Mouse (Mus musculus) embryonic facial prominence, embryonic 14.5 days (tissue): ENCODE data around the gene Commd1. TPM values are rescaled to one million over a fixed set of nuclear protein-coding genes. Genes with fewer than 3 reads are reported as not detected.

Experiments
- ATAC-seq: fragments of 200-750 bp; cut with Nextera tagmentation; 2 replicates; pipeline ENCODE4 v1.8.0; 2017; ENCODE audit warnings: low read depth, moderate number of reproducible peaks, moderate TSS enrichment
- DNase-seq: peaks from one replicate; pipeline ENCODE4 v3.0.0-alpha.2; 2015; ENCODE audit warnings: low spot score
- H3K27ac ChIP-seq: fragments of 300-500 bp; sonication (generic); replicated peaks from 2 replicates; pipeline ENCODE4 v1.5.1; 2014; ENCODE audit warnings: low read depth, mild to moderate bottlenecking, low read length, moderate library complexity
- H3K27me3 ChIP-seq: fragments of 300-500 bp; sonication (generic); replicated peaks from 2 replicates; pipeline ENCODE4 v1.6.1; 2014; ENCODE audit warnings: low read length; ENCODE audit not compliant: control insufficient read depth, insufficient read depth
- H3K36me3 ChIP-seq: fragments of 300-500 bp; sonication (generic); 2 replicates; pipeline ENCODE4 v1.6.1; 2014; ENCODE audit warnings: low read length, mixed read lengths; ENCODE audit not compliant: control insufficient read depth, insufficient read depth
- H3K4me1 ChIP-seq: fragments of 300-500 bp; sonication (generic); 2 replicates; pipeline ENCODE4 v1.6.1; 2014; ENCODE audit warnings: antibody characterized with exemption, low read length; ENCODE audit not compliant: control insufficient read depth, insufficient read depth
- H3K4me2 ChIP-seq: fragments of 300-500 bp; sonication (generic); 2 replicates; pipeline ENCODE4 v1.6.1; 2014; ENCODE audit warnings: low read depth, mild to moderate bottlenecking, low read length, moderate library complexity, mixed read lengths
- H3K4me3 ChIP-seq: fragments of 300-500 bp; sonication (generic); 2 replicates; pipeline ENCODE4 v1.5.1; 2014; ENCODE audit warnings: low read depth, mild to moderate bottlenecking, low read length
- H3K9ac ChIP-seq: fragments of 300-500 bp; sonication (generic); 2 replicates; pipeline ENCODE4 v1.6.1; 2014; ENCODE audit warnings: low read depth, mild to moderate bottlenecking, low read length, moderate library complexity, mixed read lengths
- H3K9me3 ChIP-seq: fragments of 300-500 bp; sonication (generic); 2 replicates; pipeline ENCODE4 v1.6.1; 2016; ENCODE audit warnings: low read length; ENCODE audit not compliant: control insufficient read depth
- WGBS: fragments of 180-500 bp; shearing (Covaris S2); extraction: QIAGEN DNeasy Blood & Tissue Kit; methylation state at CpG from one replicate; pipeline ENCODE4 v1.1.7; 2014; 5-methylcytosine and 5-hydroxymethylcytosine counted together
- polyA plus RNA-seq: library from polyadenylated mRNA; unstranded; fragments of >200 nt; fragmentation: Nextera tagmentation; extraction: Ambion mirVana; gene quantifications from 2 replicates; pipeline ENCODE4 v1.2.1, GENCODE M21; 2014

Gene Commd1
- polyA plus RNA-seq, 1 experiment from 2014 or later = 376 TPM

DNA sequence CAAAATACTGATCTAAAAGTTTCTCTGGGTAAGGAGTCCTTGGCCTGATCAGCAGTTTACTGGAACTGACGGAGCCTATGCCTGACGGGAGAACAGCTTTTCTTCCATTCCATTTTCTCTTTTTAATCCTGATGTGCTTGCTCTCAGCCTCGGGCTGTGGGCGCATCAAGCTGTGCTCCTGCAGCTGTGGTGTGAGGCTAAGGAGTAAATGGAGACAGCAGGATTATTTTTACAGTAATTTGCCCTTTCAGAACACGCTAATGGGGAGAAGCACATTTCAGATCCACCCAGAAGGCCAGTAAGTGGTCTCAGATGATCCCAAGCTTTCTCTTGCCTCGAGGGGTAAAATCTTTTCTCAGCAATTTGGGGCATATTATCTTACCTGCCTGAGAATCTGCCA lies 107.4 kb downstream of the Commd1 start:
- Histone ChIP-seq H3K27ac (0 out of 2 replicates have a peak overlapping the region, but pooled peaks have one; percentile 39), H3K4me3 (no peak overlapping the region), H3K9me3 (no peaks in the 10 kb centered on the region), H3K4me2 (no peak overlapping the region), H3K27me3 (no peaks in the 10 kb centered on the region), H3K36me3 (no peaks in the 10 kb centered on the region), H3K4me1 (peaks cover 17% of the 10 kb centered on the region; the same call in 1 of the 2 replicates), H3K9ac (no peak overlapping the region)
- ATAC-seq (no peak), DNase-seq (no peak)
- WGBS = 37% methylated on average over 6 of the region's 6 CpGs

GRCm38 (mm10) chr11:22873383-22873782 lies 108.8 kb downstream of the Commd1 start:
- H3K9me3 ChIP-seq = no peaks in the 10 kb centered on the region
- H3K4me1 ChIP-seq = peaks cover 17% of the 10 kb centered on the region; the same call in 1 of the 2 replicates
- no peaks in the 10 kb centered on the region for H3K27me3 ChIP-seq
- no peak overlapping the region for H3K4me3 ChIP-seq
- DNase-seq (no peak), ATAC-seq (no peak)
- H3K27ac ChIP-seq = no peak overlapping the region
- H3K36me3 ChIP-seq = no peaks in the 10 kb centered on the region
- no peak overlapping the region for H3K4me2 ChIP-seq
- WGBS = 53% methylated on average over 4 of the region's 4 CpGs
- H3K9ac ChIP-seq = no peak overlapping the region

DNA sequence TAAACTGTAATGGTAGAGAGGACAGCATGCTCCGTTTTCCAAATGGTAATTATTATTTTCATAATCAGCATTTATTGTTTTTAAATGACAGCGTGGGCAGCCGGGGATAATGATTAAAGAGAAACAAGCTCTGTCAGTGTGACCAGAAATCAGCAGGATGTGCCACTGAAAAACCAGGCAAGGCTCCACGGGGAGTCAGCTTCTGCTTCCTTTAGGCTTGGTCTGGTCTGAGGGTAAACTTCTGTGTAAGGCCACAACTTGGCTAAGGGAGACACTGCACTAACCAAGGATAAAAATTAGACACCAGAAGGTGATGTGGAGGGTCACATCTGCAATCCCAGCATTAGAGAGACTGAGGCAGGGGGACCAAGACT lies 109.9 kb downstream of the Commd1 start:
- no peaks in the 10 kb centered on the region for H3K27me3 ChIP-seq
- no peak overlapping the region for H3K27ac ChIP-seq
- no peak overlapping the region for H3K4me3 ChIP-seq
- peak overlapping the region; percentile 29; the same call in 1 of the 2 replicates for H3K4me2 ChIP-seq
- ATAC-seq = no peak
- H3K4me1 ChIP-seq = peaks cover 17% of the 10 kb centered on the region; the same call in 1 of the 2 replicates
- no peak overlapping the region for H3K9ac ChIP-seq
- H3K36me3 ChIP-seq = no peaks in the 10 kb centered on the region
- no peak for DNase-seq
- H3K9me3 ChIP-seq = no peaks in the 10 kb centered on the region
- 47% methylated on average over 4 of the region's 4 CpGs for WGBS

DNA sequence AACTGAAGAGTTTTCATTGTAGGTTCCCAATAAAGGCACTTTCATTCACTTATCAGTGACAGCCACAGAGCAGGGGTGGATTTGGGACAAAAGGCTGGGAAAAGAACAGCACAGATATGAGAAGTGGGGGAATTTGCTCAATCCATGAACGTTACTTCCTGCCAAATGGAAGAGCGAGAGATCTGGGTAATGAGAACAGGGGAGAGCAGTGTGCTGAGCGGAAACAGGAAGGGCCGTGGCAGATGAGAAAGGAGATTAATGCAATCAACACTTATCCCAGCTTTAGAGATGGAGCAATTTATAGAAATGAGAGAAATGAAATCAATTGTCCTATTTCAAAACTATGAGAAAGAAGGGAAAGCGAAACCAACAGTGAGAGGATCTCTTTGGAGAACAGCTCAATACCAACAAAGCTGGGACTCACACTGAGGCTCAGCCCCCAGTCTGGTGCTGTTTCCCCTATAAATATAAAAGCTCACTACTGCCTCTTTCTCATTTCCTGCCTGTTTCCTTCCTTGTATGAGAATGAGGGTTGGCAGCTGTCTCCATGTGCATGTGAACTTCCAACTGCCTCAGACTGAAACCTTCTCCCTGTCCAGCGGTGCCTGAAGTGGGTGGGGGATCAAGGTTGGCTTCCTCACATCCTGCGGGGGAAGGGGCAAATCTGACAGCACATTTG lies 110.4 kb downstream of the Commd1 start:
- Histone ChIP-seq H3K4me3 (no peak overlapping the region), H3K9me3 (no peaks in the 10 kb centered on the region), H3K4me1 (peaks cover 17% of the 10 kb centered on the region; the same call in 1 of the 2 replicates), H3K9ac (no peak overlapping the region), H3K27ac (no peak overlapping the region), H3K4me2 (peak overlapping the region; percentile 29), H3K27me3 (no peaks in the 10 kb centered on the region), H3K36me3 (no peaks in the 10 kb centered on the region)
- 60% methylated on average over 7 of the region's 7 CpGs for WGBS
- ATAC-seq = no peak
- no peak for DNase-seq

GRCm38 (mm10) chr11:22868582-22868981 lies 113.6 kb downstream of the Commd1 start:
- Histone ChIP-seq H3K4me1 (peaks cover 7% of the 10 kb centered on the region; the same call in 1 of the 2 replicates), H3K4me3 (no peak overlapping the region), H3K27ac (no peak overlapping the region), H3K9me3 (no peaks in the 10 kb centered on the region), H3K9ac (no peak overlapping the region), H3K36me3 (no peaks in the 10 kb centered on the region), H3K27me3 (no peaks in the 10 kb centered on the region), H3K4me2 (no peak overlapping the region)
- WGBS = 70% methylated on average over 8 of the region's 8 CpGs
- no peak for DNase-seq
- ATAC-seq = peak; percentile 63

- DNase-seq (no peak), ATAC-seq (no peak)
- H3K27me3 ChIP-seq = 0 out of 2 replicates have a peak, but pooled peaks cover 2% of the 10 kb centered on the region
- H3K4me3 ChIP-seq = no peak overlapping the region
- H3K27ac ChIP-seq = no peak overlapping the region
- H3K9ac ChIP-seq = no peak overlapping the region
- WGBS = 85% methylated on average over 5 of the region's 5 CpGs
- H3K4me1 ChIP-seq = 0 out of 2 replicates have a peak, but pooled peaks cover 5% of the 10 kb centered on the region
- H3K9me3 ChIP-seq = no peaks in the 10 kb centered on the region
- no peak overlapping the region for H3K4me2 ChIP-seq
- H3K36me3 ChIP-seq = no peaks in the 10 kb centered on the region
These were observed 114.5 kb downstream of the Commd1 start for GRCm38 (mm10) chr11:22867691-22868090.

DNA sequence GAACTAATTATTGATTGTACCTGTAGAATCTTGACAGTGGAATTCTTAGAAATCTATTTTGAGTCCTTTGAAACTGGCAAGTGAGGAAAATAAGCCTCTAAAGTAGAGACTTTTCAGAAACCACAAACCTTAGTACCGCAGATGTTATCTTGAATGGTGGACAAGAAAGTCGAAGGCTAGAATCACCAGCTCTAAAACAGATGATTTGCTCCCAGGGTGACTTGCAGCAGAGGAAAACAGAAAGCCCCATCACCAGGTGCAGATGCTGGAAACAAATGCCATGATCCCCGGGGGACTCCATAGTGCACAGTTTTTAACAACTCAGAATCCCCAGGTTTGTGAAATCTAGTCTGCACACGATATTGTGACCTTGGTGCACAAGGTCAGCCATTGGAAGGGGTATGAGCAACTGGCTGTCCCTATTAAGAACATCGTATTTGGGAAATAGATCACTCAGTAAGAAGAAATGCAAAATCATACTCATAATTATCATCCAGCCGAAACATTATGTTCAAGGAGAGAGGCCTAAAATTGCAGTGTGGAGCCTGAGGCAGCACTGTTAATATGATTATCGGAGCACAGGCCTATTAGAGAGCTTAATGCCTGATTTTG lies 116.4 kb downstream of the Commd1 start:
- Histone ChIP-seq H3K27ac (no peak overlapping the region), H3K4me1 (no peaks in the 10 kb centered on the region), H3K36me3 (no peaks in the 10 kb centered on the region), H3K4me3 (no peak overlapping the region), H3K4me2 (no peak overlapping the region), H3K9me3 (no peaks in the 10 kb centered on the region), H3K9ac (no peak overlapping the region), H3K27me3 (peaks cover 21% of the 10 kb centered on the region; the same call in 1 of the 2 replicates)
- no peak for DNase-seq
- 76% methylated on average over 7 of the region's 7 CpGs for WGBS
- ATAC-seq = no peak

GRCm38 (mm10) chr11:22864305-22865060 lies 117.7 kb downstream of the Commd1 start:
- no peaks in the 10 kb centered on the region for H3K36me3 ChIP-seq
- H3K4me2 ChIP-seq = no peak overlapping the region
- DNase-seq (peak; percentile 68), ATAC-seq (peak; percentile 13; the same call in 1 of the 2 replicates)
- no peak overlapping the region for H3K9ac ChIP-seq
- no peak overlapping the region for H3K4me3 ChIP-seq
- WGBS = 52% methylated on average over 8 of the region's 8 CpGs
- H3K27me3 ChIP-seq = peaks cover 26% of the 10 kb centered on the region
- H3K9me3 ChIP-seq = no peaks in the 10 kb centered on the region
- H3K4me1 ChIP-seq = peaks cover 5% of the 10 kb centered on the region
- no peak overlapping the region for H3K27ac ChIP-seq
